ENCODE assay signal across 25 mouse cellular contexts in the genomic region with DNA sequence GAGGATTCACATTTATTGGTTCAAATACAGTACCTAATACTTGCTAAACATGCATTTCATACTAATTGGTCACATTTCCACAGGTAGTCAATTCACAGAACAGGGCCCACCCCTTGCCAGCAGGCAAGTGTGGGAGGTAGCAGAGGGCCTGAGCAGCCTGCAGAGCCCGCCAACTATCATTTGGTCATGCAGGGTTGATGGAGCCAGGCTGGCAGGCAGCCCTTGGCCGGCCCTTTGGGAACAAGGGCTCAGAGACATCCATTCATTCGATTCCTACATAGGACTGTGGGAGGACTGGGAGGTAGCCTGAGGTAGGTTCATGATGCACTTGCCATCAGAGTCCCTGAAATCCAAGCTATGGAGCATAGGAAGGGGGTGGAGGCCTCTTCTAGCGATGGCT. TPM values are rescaled to one million over a fixed set of nuclear protein-coding genes. Genes with fewer than 3 reads are reported as not detected.
A peak's percentile ranks its signal among the peaks of the same experiment; 100 is the strongest.
DNase-seq lines count a peak whose midpoint lies in the region; ATAC-seq and TF ChIP-seq lines count a peak whose summit lies in the region.
"Had no signal": no experiment of that assay in that cellular context is flagged by ENCODE, and none has a peak within 500 bp of the region (broad histone marks: within the 10 kb centered on the region; RNA-seq: fewer than 3 reads in every experiment).

No protein-coding gene starts in this region.

- no peak overlapping the region for H3K27ac ChIP-seq in gastrocnemius, adult 2 months
- H3K27ac ChIP-seq in midbrain, embryonic 16.5 days (ENCODE audit: low read length): no peak overlapping the region
- H3K27ac ChIP-seq in midbrain, embryonic 10.5 days (replicated peaks): no peak overlapping the region
- no peak overlapping the region for H3K27ac ChIP-seq in forebrain, embryonic 10.5 days
- H3K27ac ChIP-seq: kidney, postnatal 0 days; left cerebral cortex, adult 2 months; liver, embryonic 15.5 days; macrophage had no signal

- DNase-seq in gastrocnemius, postnatal 10 days: peak; percentile 29
- no peak for DNase-seq in gastrocnemius, adult 2 months
- no peak for DNase-seq in midbrain, embryonic 10.5 days (ENCODE audit: low spot score)
- peak; percentile 23 to 40 for DNase-seq in cerebellum, postnatal 36 days
- DNase-seq in right cerebral cortex, adult 18-20 months: no peak
- DNase-seq in forebrain, embryonic 10.5 days (ENCODE audit: extremely low spot score, low spot score): no peak
- DNase-seq: adrenal gland, postnatal 10 days; forebrain, postnatal 0 days; kidney, adult 2 months; layer of hippocampus, adult 9-11 months; liver had no signal

- no peaks in the 10 kb centered on the region for H3K4me1 ChIP-seq in midbrain, embryonic 16.5 days (ENCODE audit: control insufficient read depth, insufficient read depth, low read length)
- H3K4me1 ChIP-seq in midbrain, embryonic 10.5 days: peaks cover 41% of the 10 kb centered on the region
- peaks cover 67% of the 10 kb centered on the region for H3K4me1 ChIP-seq in forebrain, embryonic 10.5 days

- H3K36me3 ChIP-seq in midbrain, embryonic 16.5 days (ENCODE audit: control insufficient read depth, insufficient read depth, low read length): no peaks in the 10 kb centered on the region
- peaks cover 32% of the 10 kb centered on the region for H3K36me3 ChIP-seq in midbrain, embryonic 10.5 days
- H3K36me3 ChIP-seq in forebrain, embryonic 10.5 days (replicated peaks): peaks cover 14% of the 10 kb centered on the region
- H3K36me3 ChIP-seq: liver, embryonic 15.5 days had no signal

- H3K4me2 ChIP-seq in midbrain, embryonic 16.5 days (ENCODE audit: low read length): no peak overlapping the region
- H3K4me2 ChIP-seq: heart, embryonic 11.5 days; liver, embryonic 15.5 days had no signal

- H3K27me3 ChIP-seq in midbrain, embryonic 16.5 days (ENCODE audit: control insufficient read depth, insufficient read depth, low read depth, low read length): no peaks in the 10 kb centered on the region
- no peaks in the 10 kb centered on the region for H3K27me3 ChIP-seq in midbrain, embryonic 10.5 days (ENCODE audit: low read depth, poor library complexity, severe bottlenecking)
- H3K27me3 ChIP-seq in forebrain, embryonic 10.5 days (ENCODE audit: poor library complexity, severe bottlenecking): 0 out of 2 replicates have a peak, but pooled peaks cover 11% of the 10 kb centered on the region
- H3K27me3 ChIP-seq: liver, embryonic 15.5 days had no signal

- no peak overlapping the region for H3K9ac ChIP-seq in midbrain, embryonic 16.5 days (ENCODE audit: low read depth, low read length)
- H3K9ac ChIP-seq: forebrain, postnatal 0 days; liver, embryonic 15.5 days had no signal

- intact Hi-C loops in gastrocnemius, adult 2 months (cut with DNase I): no loop called here

- H3K4me3 ChIP-seq in gastrocnemius, adult 2 months: no peak overlapping the region
- no peak overlapping the region for H3K4me3 ChIP-seq in midbrain, embryonic 16.5 days (ENCODE audit: low read depth, low read length)
- no peak overlapping the region for H3K4me3 ChIP-seq in midbrain, embryonic 10.5 days
- no peak overlapping the region for H3K4me3 ChIP-seq in forebrain, embryonic 10.5 days
- H3K4me3 ChIP-seq: left cerebral cortex, adult 2 months; liver, embryonic 15.5 days had no signal

- TF ChIP-seq CTCF in gastrocnemius, adult 2 months (IDR thresholded peaks at IDR 0.05): no peak

- 72% methylated on average over 4 of the region's 4 CpGs for WGBS in midbrain, embryonic 16.5 days
- WGBS in midbrain, embryonic 10.5 days: 86% methylated on average over 4 of the region's 4 CpGs
- 86% methylated on average over 4 of the region's 4 CpGs for WGBS in forebrain, embryonic 10.5 days

- ATAC-seq in midbrain, embryonic 16.5 days: 0 out of 2 replicates have a peak, but pooled peaks have one; percentile 32
- ATAC-seq: activated CD4-positive, CD25-positive, alpha-beta regulatory T cell, adult 4 months; forebrain, postnatal 0 days had no signal

- no peaks in the 10 kb centered on the region for H3K9me3 ChIP-seq in midbrain, embryonic 16.5 days (replicated peaks; ENCODE audit: control insufficient read depth, low read length, poor library complexity, severe bottlenecking)
- no peaks in the 10 kb centered on the region for H3K9me3 ChIP-seq in midbrain, embryonic 10.5 days (replicated peaks)
- no peaks in the 10 kb centered on the region for H3K9me3 ChIP-seq in forebrain, embryonic 10.5 days
- H3K9me3 ChIP-seq: liver, embryonic 15.5 days had no signal

RNA-seq across cellular contexts. Expression of a gene that starts 9.0 kb away (rescaled TPM):
- total RNA-seq in gastrocnemius, postnatal 10 days (2021): not detected
- not detected for total RNA-seq in gastrocnemius, adult 2 months (2021)
- 0.25 and 1.5 TPM in 2 replicates for polyA plus RNA-seq in midbrain, embryonic 16.5 days (2015; fragmentation: Nextera tagmentation; extraction: Ambion mirVana)
- 0.07 and 0.12 TPM in 2 replicates for polyA plus RNA-seq in midbrain, embryonic 10.5 days (2016; fragmentation: Nextera tagmentation; extraction: Ambion mirVana)
- polyA plus RNA-seq in forebrain, embryonic 10.5 days (2016; fragmentation: Nextera tagmentation; extraction: Ambion mirVana): 0.33 and 0.69 TPM in 2 replicates
- total RNA-seq: gastrocnemius, adult 18-20 months; hematopoietic stem cell, adult 5-6 weeks; MEL; monocyte, adult 5-6 weeks; neutrophil, adult 5-6 weeks had no signal
- polyA plus RNA-seq: activated CD4-positive, CD25-positive, alpha-beta regulatory T cell, adult 4 months; heart, embryonic 11.5 days; heart, postnatal 0 days; macrophage; urinary bladder, adult 2 months had no signal

Comparison
In these comparisons a context has a peak if more than half of its experiments do, and no peak if none do; other contexts are left out.
1. DNase-seq: peak in gastrocnemius, postnatal 10 days (single experiment) and cerebellum, postnatal 36 days (2 of 2); none in gastrocnemius, adult 2 months (single experiment), midbrain, embryonic 10.5 days (single experiment), right cerebral cortex, adult 18-20 months (single experiment) and forebrain, embryonic 10.5 days (single experiment).